Mouse (Mus musculus): Measurements from ENCODE around the gene Ppp3ca.

The Ppp3ca gene

DNA sequence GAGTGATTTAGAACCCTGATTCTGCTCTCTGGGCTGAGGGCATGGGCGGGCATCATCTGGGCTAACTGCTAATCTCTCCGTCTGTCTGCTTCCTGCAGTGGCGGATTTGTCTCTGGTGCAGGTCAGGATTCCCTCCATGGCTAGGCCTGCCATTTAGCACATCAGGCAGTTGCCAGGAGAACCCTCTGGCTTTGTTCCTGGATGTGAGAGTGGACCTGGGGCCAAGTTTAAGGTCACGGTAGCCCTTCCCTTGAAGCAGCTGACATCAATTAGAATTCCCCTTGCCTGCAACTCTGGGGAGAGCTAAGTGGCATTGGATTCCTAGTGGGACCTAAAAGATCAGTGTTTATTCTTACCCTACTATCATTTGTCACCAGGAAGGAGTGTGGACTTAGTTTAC, 132.7 kb downstream of the Ppp3ca start:
- no peak for DNase-seq (ENCODE audit: extremely low read depth, low read depth, low spot score)

DNA sequence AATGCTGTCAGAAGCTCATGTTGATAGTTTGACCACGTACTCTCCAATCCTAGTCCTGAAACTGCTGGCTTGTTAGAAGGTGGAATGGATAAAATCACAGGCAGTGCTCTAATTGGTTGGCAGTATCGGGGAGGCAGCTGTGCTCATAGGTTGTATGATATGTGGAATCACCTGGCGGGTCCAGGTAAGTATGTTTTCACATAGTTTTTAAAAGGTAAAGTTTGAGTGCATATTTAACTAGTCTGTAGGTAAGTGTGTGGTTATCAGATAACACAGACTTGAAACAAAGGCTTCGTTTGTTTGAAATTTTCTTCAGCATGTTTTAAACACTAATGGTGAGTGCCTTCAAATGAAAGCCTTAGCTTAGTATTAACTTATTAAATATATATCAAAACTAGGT, 136.0 kb downstream of the Ppp3ca start:
- no peak for DNase-seq (ENCODE audit: extremely low read depth, low read depth, low spot score)

DNA sequence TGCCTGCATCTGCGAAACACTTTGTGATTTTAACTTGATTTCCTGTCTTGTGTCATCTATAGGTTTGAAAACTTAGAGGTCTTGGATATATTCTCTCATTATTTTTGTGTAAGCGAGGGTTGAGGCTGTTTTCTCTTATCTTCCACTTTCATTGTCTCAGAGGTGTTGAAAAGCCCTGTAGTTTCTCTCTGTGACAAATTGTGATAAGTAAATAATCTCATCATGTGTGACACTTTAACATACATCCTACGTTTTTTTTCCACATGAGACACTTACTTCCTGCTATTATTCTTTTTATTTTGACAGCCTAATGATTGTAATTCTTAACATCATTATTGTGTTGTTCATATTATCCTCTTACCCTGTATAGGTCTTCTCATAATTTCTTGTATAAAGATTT, 140.3 kb downstream of the Ppp3ca start:
- no peak for DNase-seq (ENCODE audit: extremely low read depth, low read depth, low spot score)

DNA sequence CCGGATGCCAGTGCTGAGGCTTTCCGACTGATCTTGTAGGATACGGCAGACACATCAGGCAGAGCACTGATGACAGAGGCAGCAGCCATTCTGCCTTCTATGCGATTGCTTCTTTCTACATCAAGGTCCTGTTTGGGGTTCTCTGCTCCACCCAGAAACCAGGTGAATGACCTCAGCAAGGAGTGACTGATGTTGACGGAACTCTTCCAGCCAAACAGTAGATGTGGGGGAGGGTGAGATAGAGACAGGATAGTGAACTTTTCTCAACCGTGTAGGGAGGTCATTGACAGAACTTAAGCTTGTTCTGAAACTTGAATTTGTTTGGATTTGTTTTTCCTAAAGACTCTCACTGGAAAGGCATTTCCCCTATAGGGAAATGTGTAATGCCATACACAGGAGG, 142.2 kb downstream of the Ppp3ca start:
- no peak for DNase-seq (ENCODE audit: extremely low read depth, low read depth, low spot score)

DNA sequence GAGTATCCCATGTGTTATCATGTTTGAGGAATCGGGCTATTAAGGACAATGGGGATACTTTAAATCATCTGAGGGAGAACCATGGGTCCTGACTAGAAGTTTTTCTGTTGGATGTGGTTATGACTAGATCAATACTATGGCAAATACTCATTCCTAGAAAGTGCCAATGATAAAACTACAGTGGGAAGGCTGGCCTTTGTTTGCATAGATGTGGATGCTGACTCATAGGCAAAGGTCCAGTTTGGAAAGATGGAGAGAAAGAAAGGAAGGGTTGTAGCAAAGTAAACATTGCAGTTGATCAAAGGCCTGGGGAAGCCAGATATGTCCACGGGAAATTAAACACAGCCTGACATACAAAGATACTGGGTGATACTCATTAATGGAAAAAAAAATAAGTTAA, 142.9 kb downstream of the Ppp3ca start:
- no peak for DNase-seq (ENCODE audit: extremely low read depth, low read depth, low spot score)

DNA sequence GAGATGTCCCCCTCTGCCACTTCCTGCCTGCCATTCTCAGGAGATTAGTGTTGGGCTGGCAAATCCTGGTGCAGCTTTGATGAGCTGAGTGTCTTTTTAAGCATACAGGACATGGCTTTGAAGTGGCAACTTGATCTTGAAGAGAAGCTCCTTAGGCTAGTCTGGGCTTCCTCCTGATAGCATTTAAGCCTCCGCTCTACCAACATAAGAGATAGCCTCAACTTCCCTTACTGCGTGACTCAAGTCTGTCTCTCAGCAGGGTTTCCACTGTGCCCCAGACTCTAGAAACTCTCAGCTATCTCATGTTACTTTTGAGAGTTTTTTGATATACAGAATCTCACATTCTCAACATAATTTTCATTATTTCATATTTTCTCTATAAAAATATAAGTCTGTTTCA, 144.0 kb downstream of the Ppp3ca start:
- no peak for DNase-seq (ENCODE audit: extremely low read depth, low read depth, low spot score)

DNA sequence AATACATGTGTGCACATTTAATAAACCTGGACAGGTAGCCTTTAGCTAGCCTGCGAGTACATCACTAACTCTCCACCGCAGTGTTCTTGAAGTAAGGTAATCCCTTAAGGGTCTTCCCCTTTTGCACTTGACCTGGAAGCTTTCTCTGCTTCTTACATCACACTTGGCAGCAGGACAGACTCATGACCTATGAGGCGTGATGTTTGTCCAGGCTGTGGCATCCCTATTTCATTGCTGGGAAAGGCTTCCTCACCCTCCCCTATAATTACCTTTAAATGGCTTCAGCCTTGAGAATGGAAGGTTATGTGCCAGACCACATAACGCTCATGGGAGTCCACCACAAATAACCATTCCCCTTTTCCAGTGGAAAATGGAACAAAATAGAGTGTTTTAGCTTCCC, 145.0 kb downstream of the Ppp3ca start:
- DNase-seq (ENCODE audit: extremely low read depth, low read depth, low spot score) = no peak

DNA sequence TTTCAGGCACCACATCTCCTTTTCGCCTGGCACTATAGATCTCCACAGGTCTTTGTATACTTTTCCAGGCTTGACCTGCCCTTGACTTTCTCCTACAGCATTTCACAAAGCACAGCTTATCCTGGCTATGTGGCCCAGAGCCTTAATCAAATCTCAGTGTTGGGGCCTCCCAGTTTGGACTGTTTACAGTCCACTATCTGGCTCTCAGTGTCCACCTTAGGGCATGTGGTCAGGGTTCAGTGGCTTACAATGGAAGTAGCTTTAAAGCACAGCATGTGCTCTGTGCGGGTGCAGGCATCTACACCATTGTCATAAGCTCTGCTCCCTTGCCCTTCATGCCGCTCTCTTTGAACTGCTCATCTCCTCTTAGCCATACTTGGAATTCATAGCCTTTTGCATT, 146.4 kb downstream of the Ppp3ca start:
- DNase-seq (ENCODE audit: extremely low read depth, low read depth, low spot score) = no peak

DNA sequence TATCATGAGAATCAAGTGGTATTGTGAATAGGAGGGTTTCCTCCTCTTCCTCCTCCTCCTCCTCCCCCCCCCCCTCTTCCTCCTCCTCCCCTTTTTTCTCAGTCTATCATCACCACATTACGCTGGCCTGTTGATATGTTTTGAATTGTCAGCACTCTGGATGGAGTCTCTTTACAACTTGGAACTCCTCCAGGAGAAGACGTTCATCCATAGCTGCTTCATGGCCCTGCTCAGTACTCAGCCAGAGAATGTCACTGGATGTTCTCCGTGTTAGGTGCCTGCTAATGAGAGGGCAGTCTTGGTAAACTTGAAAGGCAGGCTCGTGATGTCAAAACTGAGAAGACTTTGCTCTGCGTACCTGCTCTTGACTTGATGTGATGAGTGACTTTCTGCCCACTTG, 149.1 kb downstream of the Ppp3ca start:
- DNase-seq (ENCODE audit: extremely low read depth, low read depth, low spot score) = no peak

DNA sequence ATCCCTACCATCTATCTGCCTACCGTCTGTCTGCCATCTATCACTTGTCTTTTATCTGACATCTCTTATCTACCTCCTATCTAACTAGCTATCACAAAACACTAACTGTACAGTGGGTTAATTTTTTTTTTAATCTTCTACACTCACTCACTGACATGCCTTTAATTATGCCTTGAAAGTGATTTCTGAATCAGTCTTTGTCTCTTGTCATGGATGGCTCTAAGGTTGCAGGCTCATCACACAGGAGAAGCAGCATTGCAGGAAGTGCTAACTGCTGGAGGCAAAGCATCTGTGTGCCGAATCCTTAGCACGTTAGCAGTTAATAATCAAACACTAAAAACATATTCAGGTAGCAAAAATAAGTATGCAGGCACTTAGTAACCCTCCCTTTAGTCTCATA, 151.1 kb downstream of the Ppp3ca start:
- no peak for DNase-seq (ENCODE audit: extremely low read depth, low read depth, low spot score)

DNA sequence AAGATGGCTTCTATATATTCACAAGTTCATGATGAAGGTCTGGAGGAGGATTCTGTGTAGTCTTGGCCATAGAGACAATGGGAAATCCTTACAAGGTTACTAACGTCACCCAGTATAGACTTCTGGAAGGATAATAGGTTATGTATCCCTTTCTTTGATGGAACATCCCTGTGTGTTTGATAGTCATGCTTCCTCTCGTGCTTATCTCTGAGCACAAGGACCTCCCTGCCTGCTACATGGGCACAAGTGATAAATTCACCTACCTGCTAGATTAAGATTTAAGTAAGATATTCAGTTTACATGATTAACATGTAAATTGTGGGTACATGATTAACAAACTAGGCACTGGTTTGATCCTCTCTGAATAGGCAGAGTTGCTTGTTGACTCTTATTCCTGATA, 152.1 kb downstream of the Ppp3ca start:
- no peak for DNase-seq (ENCODE audit: extremely low read depth, low read depth, low spot score)

DNA sequence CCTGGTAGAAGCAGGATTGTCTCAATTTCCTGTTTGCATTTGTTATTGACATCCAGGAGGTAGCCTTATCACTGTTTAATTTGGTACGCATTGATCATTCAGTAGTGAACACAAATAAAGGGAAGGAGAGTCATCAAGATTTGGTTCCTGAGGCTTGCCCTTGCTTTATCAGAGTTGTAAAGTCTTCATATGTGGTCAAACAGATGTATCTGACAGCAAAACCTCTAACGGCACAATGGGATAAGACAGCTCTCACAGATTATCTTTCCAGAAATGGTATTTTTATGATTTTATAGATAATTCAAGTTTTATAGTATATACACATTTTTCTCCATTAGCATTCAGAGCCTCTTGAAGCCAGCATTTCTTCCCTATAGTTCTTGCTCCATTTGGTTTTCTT, 152.5 kb downstream of the Ppp3ca start:
- no peak for DNase-seq (ENCODE audit: extremely low read depth, low read depth, low spot score)

DNA sequence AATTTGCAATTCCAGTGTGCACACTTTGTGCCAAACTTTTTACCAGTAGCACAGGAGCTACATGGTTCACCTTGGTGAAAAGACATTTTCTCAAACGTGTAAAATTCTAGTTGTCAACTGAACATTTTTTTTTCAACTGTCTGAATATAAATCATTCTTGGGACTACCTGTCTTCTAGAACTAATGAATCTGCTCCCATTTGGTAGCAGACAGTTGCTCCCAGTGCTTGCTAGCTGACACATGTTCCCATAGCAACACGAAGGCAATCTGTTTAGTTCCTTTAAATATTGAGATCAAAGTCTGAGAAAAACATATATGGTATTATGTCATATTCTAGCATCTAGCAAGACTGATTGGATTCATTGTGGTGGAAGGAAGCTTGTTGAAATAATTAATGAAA, 158.5 kb downstream of the Ppp3ca start:
- DNase-seq (ENCODE audit: extremely low read depth, low read depth, low spot score) = no peak

DNA sequence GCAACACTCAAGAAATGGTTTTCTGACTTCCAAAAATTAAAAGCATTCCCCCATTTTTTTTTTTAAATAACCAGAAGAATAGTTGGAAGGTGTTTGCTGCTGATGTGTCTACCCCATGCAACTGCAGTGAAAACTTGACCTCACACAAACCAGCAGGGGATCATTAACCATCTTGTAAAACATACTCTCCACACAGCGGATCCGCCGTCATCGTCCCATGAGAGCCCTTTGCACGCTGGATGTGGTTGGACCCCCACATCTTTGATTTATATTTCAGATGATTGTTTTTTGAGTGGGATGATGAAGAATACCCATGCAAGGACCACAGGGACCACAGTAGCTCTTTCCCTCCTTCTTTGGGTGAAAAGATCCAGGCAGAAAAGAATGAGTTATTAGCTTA, 159.2 kb downstream of the Ppp3ca start:
- no peak for DNase-seq (ENCODE audit: extremely low read depth, low read depth, low spot score)

DNA sequence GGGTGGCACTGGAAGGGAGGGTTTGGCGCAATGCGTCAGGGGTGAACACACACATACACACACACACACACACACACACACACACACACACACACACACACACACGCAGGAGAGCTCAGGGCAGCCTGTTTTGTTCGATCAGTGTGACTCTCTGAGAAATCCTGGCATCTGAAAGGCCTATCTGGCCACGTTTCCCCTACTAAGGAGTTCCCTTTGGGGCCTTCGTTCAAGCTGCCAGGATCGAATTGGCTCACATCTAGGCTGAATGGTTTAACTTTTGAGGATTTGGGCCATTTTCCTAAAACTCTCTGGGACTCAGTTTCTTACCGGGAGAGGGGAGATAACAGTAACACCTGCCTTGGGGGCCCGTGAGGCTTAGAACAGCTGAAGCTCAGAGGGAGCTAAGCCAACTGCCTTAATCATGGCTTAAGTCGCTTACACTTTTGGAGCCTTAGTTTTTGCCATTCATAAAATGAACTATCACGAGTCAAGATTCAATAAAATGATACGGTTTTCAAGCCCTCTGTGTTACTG, 160.8 kb downstream of the Ppp3ca start:
- DNase-seq (ENCODE audit: extremely low read depth, low read depth, low spot score) = no peak

DNA sequence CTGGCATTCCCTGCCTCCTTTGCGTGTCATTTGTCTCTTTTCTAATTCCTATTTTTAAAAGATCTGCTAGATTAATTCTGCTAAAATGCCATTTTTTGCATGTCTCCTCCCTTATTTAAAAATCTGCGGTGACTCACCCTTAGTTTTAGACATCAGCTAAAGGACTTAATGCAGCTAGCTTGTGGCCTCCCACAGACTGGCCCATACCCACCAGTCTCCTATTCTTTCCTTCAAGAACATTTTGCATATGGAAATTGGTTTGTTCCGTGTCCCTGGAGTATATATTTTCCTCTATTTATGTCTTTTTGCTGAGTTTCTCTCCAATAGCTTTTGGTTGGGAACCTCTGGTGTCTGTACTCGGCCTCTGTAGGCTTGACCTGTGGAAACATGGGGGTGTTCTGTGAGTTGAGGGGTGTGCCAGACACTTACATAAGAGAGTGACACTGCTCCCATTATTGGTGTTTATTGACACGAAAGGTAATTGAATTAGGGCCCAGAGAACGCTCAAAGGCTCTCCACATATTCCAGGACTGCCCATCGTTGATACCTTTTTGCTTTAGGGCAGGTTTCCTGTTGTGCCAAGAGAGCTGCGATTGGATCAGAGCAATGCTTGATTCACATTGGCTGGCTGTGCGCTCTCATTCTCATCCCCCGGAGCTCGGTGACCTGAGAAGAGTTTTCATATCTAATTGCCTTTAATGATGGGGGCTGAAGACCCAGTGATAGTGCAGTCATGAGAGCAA, 163.2 kb downstream of the Ppp3ca start:
- DNase-seq (ENCODE audit: extremely low read depth, low read depth, low spot score) = no peak

DNA sequence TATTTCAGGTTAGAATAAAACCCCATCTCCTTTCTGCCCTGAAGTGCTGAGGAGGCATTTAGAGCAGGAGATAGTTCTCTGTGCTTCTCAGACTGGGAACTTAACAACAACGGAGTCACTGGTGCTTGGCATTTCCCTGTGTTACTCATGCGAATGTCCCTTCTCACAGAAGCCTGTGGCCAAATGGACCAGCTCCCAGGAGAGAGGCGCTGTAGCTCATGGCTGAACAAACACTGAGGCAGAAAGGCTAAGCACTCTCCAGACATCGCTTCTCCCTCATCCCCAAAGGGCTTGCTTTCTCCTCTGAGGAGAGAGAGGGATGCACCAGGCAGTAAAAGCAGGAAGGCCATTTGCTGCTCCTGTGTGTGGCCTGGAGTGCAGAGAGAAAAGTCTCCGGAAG, 164.0 kb downstream of the Ppp3ca start:
- DNase-seq (ENCODE audit: extremely low read depth, low read depth, low spot score) = no peak

DNA sequence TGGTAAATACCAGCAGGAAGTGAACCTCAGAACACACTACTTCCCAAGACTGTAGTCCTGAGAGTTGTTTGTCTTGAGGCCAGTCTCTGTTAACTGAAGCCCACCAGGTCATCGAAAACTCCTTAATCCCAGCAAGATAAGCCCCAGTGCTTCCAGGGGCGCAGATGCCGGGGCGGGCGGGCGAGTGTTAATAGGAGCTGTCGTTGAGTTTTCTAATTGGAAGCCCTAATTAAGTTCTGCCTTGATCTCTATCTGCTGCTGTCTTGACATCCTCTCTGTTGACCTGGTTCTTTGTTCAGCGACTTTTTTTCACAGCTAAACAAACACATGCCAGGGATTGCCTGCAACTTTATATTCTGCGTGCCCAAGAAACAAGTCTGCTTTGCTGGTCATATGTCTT, 165.9 kb downstream of the Ppp3ca start:
- no peak for DNase-seq (ENCODE audit: extremely low read depth, low read depth, low spot score)

DNA sequence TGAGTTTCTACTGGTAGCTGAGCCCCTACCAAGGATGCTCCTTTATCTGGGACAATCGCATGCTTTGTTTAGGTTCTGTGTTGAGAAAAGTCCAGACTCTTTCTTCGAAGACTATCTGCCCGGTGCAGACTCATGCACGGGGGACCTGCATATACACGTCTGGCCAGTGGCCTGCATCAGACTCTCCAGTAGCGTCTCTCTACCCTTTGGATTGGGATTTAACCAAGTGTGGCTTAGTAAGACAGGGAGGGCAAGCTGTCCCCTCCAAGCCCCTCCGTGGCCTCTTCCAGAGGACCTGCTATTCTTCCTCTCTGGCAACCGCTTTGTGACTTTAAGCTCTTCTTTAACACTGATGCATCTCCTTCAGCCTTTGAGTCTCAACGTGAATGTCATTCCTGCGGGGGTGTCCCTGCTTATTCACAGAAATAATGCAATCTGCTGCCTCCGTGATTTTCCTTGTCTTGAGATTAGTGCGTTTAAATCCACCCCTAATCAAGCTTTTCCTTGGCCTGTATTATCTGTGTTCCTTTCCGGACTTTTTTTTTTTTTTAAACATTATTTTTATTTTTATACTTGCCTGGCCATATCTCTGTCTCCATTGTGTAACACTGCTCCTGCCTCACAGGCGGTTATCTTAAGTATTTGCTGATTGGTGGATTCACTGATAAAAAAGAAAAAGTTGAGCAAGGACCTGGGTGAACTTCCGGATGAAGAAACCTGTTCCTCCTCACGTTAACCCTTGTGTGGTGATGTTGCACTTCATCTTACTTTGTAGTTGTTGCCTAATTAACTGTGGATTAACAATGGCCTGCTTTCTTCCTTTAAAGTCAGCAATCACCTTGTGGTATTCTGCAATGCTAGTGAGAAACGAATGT, 166.6 kb downstream of the Ppp3ca start:
- DNase-seq (ENCODE audit: extremely low read depth, low read depth, low spot score) = peak; percentile 73

DNA sequence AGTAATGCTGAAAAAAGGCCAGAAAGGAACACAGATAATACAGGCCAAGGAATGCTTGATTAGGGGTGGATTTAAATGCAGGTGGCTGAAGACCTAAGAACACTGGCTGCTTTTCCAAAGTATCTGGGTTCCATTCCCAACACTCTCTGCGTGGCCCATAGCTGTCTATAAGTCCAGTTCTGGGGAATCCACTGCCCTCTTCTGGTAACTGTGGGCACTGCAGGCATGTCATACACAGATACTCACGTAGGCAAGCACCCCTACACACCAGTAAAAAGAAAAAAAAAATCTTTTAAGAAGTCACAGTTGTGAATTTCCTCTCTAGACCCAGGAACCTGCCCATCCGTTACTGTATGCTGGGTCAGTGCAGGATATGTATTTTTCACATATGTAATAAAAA, 167.7 kb downstream of the Ppp3ca start:
- DNase-seq (ENCODE audit: extremely low read depth, low read depth, low spot score) = no peak

DNA sequence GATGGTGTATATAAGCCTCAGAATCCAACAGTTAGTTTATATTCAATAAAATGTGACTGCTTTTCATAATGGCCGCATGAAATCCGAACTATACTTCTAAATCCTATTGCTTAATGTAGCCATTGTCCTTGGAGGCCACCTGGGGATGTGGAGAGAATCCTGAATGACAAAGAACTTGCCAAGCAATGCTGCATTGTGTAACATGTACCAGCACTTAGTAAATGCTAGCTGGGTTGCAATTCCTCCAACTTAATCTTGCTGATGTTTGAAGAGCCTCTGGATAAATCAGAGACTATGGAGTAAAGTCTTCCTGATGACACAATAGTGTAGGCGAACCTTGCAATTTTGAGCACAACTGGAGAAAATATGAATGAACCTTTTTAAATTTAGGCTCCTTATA, 171.4 kb downstream of the Ppp3ca start:
- DNase-seq (ENCODE audit: extremely low read depth, low read depth, low spot score) = peak; percentile 96

DNA sequence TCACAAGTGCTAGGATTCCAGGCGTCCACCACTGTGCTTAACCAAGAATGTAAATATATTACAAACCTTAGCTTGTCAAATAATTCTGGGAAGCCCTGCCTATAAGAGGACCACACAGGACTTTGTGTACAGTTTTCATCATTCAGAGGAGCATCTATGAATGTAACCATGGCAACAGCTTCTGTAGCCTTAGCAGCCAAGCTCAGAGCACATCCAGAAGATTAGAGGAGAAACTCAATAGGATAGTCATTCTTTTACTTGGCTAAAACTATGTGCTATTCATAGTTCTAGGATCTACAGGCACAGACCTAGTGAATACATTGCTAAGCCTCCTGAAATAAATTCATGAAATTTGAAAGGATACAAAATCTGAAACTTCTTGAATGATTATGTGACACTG, 172.5 kb downstream of the Ppp3ca start:
- no peak for DNase-seq (ENCODE audit: extremely low read depth, low read depth, low spot score)

Data from fat pad, adult 2 months (tissue).